ENCODE assay signal across 9 mouse cellular contexts in genomic region chr10:76732391-76732790, GRCm38 (mm10). TPM values are rescaled to one million over a fixed set of nuclear protein-coding genes. Genes with fewer than 3 reads are reported as not detected.
DNase-seq lines count a peak whose midpoint lies in the region; ATAC-seq and TF ChIP-seq lines count a peak whose summit lies in the region.
"Had no signal": no experiment of that assay in that cellular context is flagged by ENCODE, and none has a peak within 500 bp of the region (broad histone marks: within the 10 kb centered on the region; RNA-seq: fewer than 3 reads in every experiment).

No protein-coding gene starts in this region.

- WGBS in heart, postnatal 0 days, result 56% methylated on average over 6 of the region's 6 CpGs
- WGBS in intestine, embryonic 15.5 days, result 55% methylated on average over 6 of the region's 6 CpGs
- WGBS in forebrain, embryonic 16.5 days, result 76% methylated on average over 6 of the region's 6 CpGs

- TF ChIP-seq CTCF in heart, postnatal 0 days (IDR thresholded peaks at IDR 0.05; ENCODE audit: low read depth), result no peak
- no peak for TF ChIP-seq CTCF in E14TG2a.4 (conservative IDR thresholded peaks at IDR 0.05; ENCODE audit: low read length)

- no peaks in the 10 kb centered on the region for H3K36me3 ChIP-seq in heart, postnatal 0 days (replicated peaks; ENCODE audit: control insufficient read depth, insufficient read depth, low read length)
- no peaks in the 10 kb centered on the region for H3K36me3 ChIP-seq in E14TG2a.4 (ENCODE audit: insufficient read depth, low read length)
- no peaks in the 10 kb centered on the region for H3K36me3 ChIP-seq in intestine, embryonic 15.5 days
- H3K36me3 ChIP-seq in forebrain, embryonic 16.5 days (ENCODE audit: control insufficient read depth, insufficient read depth), result no peaks in the 10 kb centered on the region
- H3K36me3 ChIP-seq: G1E had no signal

- no peak for ATAC-seq in heart, postnatal 0 days (ENCODE audit: insufficient read depth, low read depth)
- no peak for ATAC-seq in intestine, embryonic 15.5 days
- no peak for ATAC-seq in forebrain, embryonic 16.5 days
- no peak for ATAC-seq in erythroid progenitor cell, adult 5-6 weeks (replicated peaks; ENCODE audit: low FRiP score, poor library complexity, severe bottlenecking)

- H3K27ac ChIP-seq in heart, postnatal 0 days (ENCODE audit: low read depth), result peak overlapping the region; percentile 73
- H3K27ac ChIP-seq in brown adipose tissue, adult 24 weeks (replicated peaks; ENCODE audit: low read depth, low read length), result peak overlapping the region; percentile 15
- H3K27ac ChIP-seq in intestine, embryonic 15.5 days, result peak overlapping the region; percentile 93
- H3K27ac ChIP-seq in forebrain, embryonic 16.5 days (ENCODE audit: low read length), result no peak overlapping the region

- no peak overlapping the region for H3K4me3 ChIP-seq in heart, postnatal 0 days (ENCODE audit: low read depth, low read length)
- H3K4me3 ChIP-seq in E14TG2a.4 (replicated peaks; ENCODE audit: low read length), result peak overlapping the region; percentile 63
- no peak overlapping the region for H3K4me3 ChIP-seq in brown adipose tissue, adult 24 weeks (ENCODE audit: insufficient read depth, low read depth, low read length)
- H3K4me3 ChIP-seq in intestine, embryonic 15.5 days (replicated peaks), result no peak overlapping the region
- H3K4me3 ChIP-seq in forebrain, embryonic 16.5 days (replicated peaks; ENCODE audit: low read length), result no peak overlapping the region

- H3K27me3 ChIP-seq in heart, postnatal 0 days (ENCODE audit: control insufficient read depth, insufficient read depth, low read length), result no peaks in the 10 kb centered on the region
- peaks cover 28% of the 10 kb centered on the region for H3K27me3 ChIP-seq in E14TG2a.4 (ENCODE audit: insufficient read depth, low read length)
- H3K27me3 ChIP-seq in intestine, embryonic 15.5 days (replicated peaks), result no peaks in the 10 kb centered on the region
- H3K27me3 ChIP-seq in forebrain, embryonic 16.5 days (replicated peaks; ENCODE audit: control insufficient read depth, insufficient read depth, low read length), result no peaks in the 10 kb centered on the region

- peaks cover 16% of the 10 kb centered on the region for H3K4me1 ChIP-seq in heart, postnatal 0 days (ENCODE audit: control insufficient read depth, insufficient read depth)
- H3K4me1 ChIP-seq in E14TG2a.4 (replicated peaks; ENCODE audit: low read depth, low read length), result peaks cover 41% of the 10 kb centered on the region
- H3K4me1 ChIP-seq in brown adipose tissue, adult 24 weeks (ENCODE audit: control insufficient read depth, insufficient read depth, insufficient read length, low read length), result peaks cover 9% of the 10 kb centered on the region
- peaks cover 37% of the 10 kb centered on the region for H3K4me1 ChIP-seq in intestine, embryonic 15.5 days (replicated peaks)
- peaks cover 7% of the 10 kb centered on the region for H3K4me1 ChIP-seq in forebrain, embryonic 16.5 days (replicated peaks; ENCODE audit: control insufficient read depth, insufficient read depth, low read length)

- no peak for DNase-seq in heart, postnatal 0 days (ENCODE audit: low spot score)
- DNase-seq in heart, postnatal 36 days, result no peak
- no peak for DNase-seq in frontal cortex, postnatal 36 days (ENCODE audit: low spot score in 2 of 2)

- H3K4me2 ChIP-seq in heart, postnatal 0 days (ENCODE audit: low read depth, low read length), result 0 out of 2 replicates have a peak overlapping the region, but pooled peaks have one; percentile 38
- no peak overlapping the region for H3K4me2 ChIP-seq in intestine, embryonic 15.5 days (replicated peaks)
- no peak overlapping the region for H3K4me2 ChIP-seq in forebrain, embryonic 16.5 days (ENCODE audit: low read length)

- H3K9ac ChIP-seq in heart, postnatal 0 days (replicated peaks; ENCODE audit: low read depth, low read length), result no peak overlapping the region
- peak overlapping the region; percentile 12 for H3K9ac ChIP-seq in intestine, embryonic 15.5 days
- H3K9ac ChIP-seq in forebrain, embryonic 16.5 days (replicated peaks; ENCODE audit: low read depth, low read length), result no peak overlapping the region

- no peaks in the 10 kb centered on the region for H3K9me3 ChIP-seq in heart, postnatal 0 days (replicated peaks; ENCODE audit: control insufficient read depth, low read length)
- H3K9me3 ChIP-seq in E14TG2a.4 (ENCODE audit: low read length), result no peaks in the 10 kb centered on the region
- H3K9me3 ChIP-seq in intestine, embryonic 15.5 days, result no peaks in the 10 kb centered on the region
- H3K9me3 ChIP-seq in forebrain, embryonic 16.5 days (ENCODE audit: control insufficient read depth, low read length), result no peaks in the 10 kb centered on the region
- H3K9me3 ChIP-seq: G1E had no signal

- no peak for TF ChIP-seq EP300 in heart, postnatal 0 days (IDR thresholded peaks at IDR 0.05; ENCODE audit: low read depth)

- intact Hi-C loops in heart, postnatal 36 days (cut with DNase I), result loop anchor here (5.0 kb wide), 1 partner anchor 265 kb away; the partner anchor contains the start of genes Mcm3ap and Ybey

RNA-seq across cellular contexts. Expression of gene Col6a1, which starts 6.4 kb away (rescaled TPM):
- total RNA-seq in heart, postnatal 0 days (2014; rRNA removed; ENCODE audit: low replicate concordance), result 97.3 and 142 TPM in 2 replicates
- polyA plus RNA-seq in heart, postnatal 0 days (2015; fragmentation: Nextera tagmentation; extraction: Ambion mirVana), result 68.6 and 69.7 TPM in 2 replicates
- total RNA-seq in heart, postnatal 36 days (2021), result 10 to 100 TPM; 69.8 to 78.5 TPM
- polyA plus RNA-seq in brown adipose tissue, adult 24 weeks (2012; ENCODE audit: insufficient read depth, insufficient read length, missing spikeins), result 37.8 and 44.7 TPM in 2 replicates
- polyA plus RNA-seq in intestine, embryonic 15.5 days (2015; fragmentation: Nextera tagmentation; extraction: Ambion mirVana), result 317 and 323 TPM in 2 replicates
- polyA plus RNA-seq in forebrain, embryonic 16.5 days (2015; fragmentation: Nextera tagmentation; extraction: Ambion mirVana), result 10.3 and 19.1 TPM in 2 replicates
- total RNA-seq in erythroid progenitor cell, adult 5-6 weeks (2015; ENCODE audit: low replicate concordance), result not detected in 2 replicates
- not detected in 2 replicates for total RNA-seq in erythroid progenitor cell, adult 5-6 weeks (2017; ENCODE audit: low replicate concordance)
- polyA plus RNA-seq: G1E had no signal
